Mouse (Mus musculus): ENCODE results near the gene Alox5. TPM values are rescaled to one million over a fixed set of nuclear protein-coding genes. Genes with fewer than 3 reads are reported as not detected.
"Not testable (repeated sequence)": the region's sequence is repeated elsewhere in the genome, so short reads cannot be mapped to it uniquely, and the experiment has no call there.

Gene Alox5
- 43.6 and 46.3 TPM in 2 replicates for polyA plus RNA-seq (2012; ENCODE audit: insufficient read depth, insufficient read length, missing spikeins)

DNA sequence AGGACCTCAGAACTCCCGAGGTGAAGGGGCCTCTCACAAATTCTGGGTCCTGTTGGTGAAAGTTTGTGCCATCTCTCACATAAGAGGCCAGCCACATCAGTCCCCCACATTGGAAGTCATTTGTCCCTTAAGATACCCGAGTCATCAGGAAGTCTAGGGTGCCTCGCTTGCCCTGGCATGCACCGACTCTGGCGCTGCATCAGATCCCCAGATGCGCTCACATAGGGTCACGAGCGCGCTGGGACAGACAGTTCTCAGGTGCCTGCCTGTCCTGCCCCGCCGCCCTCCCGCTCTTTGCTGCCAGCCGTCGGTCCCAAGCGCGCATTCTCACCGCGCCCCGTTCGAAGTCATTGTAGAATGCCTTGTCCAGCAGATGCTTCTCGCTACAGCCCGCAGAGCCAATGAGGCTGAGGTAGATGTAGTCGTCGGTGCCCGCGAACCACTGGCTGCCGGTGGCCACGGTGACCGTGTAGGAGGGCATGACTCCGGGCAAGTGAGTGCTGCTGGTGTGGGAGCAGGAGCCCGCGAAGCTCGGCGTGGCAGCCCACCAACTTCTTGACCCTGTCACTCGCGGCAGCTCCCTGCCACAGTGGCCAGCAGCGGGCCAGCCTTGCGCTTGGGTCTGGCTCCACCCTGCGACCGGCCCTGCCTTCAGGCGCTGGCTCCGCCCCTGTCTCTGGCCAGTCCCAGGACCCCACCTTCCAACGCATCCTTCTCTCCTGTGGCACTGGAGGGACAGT, at the start of gene Alox5:
TSS of gene Alox5 (minus strand) at position 635 of the 740 bp plus-strand sequence.
- H3K4me1 ChIP-seq (ENCODE audit: control insufficient read depth, insufficient read depth, low read length): peaks cover 45% of the 10 kb centered on the region
- H3K27ac ChIP-seq (ENCODE audit: insufficient read depth, low read depth, low read length): no peak within 1 kb of the TSS
- TF ChIP-seq POLR2A (IDR thresholded peaks at IDR 0.05; ENCODE audit: borderline replicate concordance, low read depth, low read length) (no peak), CTCF (IDR thresholded peaks at IDR 0.05; ENCODE audit: low read depth, low read length) (no peak)
- H3K4me3 ChIP-seq (ENCODE audit: insufficient read depth, low read length): peak within 1 kb of the TSS; percentile 60

DNA sequence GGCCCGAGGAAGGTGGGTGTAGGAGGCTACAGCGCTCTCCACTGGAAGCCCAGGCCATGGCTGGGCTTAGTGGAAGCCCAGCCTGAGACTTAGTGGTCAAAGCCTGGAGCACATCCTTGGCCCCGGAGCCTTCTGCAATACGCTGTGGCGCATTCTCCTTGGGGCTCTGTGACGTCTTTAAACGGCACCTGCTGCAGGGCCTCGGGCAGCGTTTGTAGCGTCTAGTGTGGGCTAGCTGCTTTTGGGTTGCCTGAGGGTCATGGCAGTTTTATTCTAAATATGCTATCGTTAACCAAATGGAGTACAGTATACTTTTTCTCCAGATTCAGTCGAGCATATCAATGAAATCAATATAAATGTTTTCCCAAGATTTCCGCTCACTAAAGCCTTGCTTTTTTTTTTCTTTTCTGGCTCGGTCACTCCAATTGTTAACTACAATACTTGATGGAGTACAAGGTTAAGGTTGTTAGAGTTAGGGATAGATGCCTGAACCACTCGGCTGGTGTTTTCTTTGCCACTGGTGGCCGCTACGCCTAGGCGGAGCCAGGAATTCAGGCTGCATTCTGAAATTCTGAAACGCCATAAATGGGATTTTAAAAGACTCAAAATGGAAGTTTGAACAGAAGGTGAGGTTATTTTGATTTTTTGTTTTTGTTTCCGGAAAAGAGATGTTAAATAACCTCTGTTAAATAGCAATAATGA, 45.5 kb upstream of the Alox5 start, which contains the start of gene Olfr212:
TSS of gene Olfr212 (plus strand) at position 215 of the 702 bp plus-strand sequence.
- not testable (repeated sequence) for H3K27ac ChIP-seq (ENCODE audit: insufficient read depth, low read depth, low read length); H3K4me3 ChIP-seq (ENCODE audit: insufficient read depth, low read length)

DNA sequence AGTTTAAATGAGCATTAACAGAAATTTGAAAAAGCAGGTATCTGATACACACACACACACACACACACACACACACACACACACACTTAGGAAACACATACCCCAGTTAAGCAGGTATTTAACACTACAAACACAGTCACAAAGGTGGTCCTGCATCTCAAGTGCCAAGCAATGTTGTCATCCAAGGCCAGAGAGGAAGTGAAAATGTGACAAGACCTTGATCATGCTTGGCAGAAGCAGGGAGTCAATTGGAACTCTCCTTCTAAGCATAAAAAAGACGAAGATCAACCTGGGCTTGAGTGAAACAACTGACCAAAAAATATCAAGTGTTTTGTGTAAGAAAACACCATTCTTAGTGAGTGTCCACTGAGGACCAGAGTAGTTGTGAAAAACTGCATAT, 35.0 kb upstream of the Alox5 start:
- TF ChIP-seq POLR2A (IDR thresholded peaks at IDR 0.05; ENCODE audit: borderline replicate concordance, low read depth, low read length) (no peak), CTCF (IDR thresholded peaks at IDR 0.05; ENCODE audit: low read depth, low read length) (no peak)
- peaks cover 4% of the 10 kb centered on the region for H3K4me1 ChIP-seq (ENCODE audit: control insufficient read depth, insufficient read depth, low read length)
- no peak overlapping the region for H3K4me3 ChIP-seq (ENCODE audit: insufficient read depth, low read length)
- no peak overlapping the region for H3K27ac ChIP-seq (ENCODE audit: insufficient read depth, low read depth, low read length)

More for the DNA sequence above, 45.5 kb upstream of the Alox5 start, which contains the start of gene Olfr212:
- H3K4me1 ChIP-seq (ENCODE audit: control insufficient read depth, insufficient read depth, low read length): not testable (repeated sequence)

DNA sequence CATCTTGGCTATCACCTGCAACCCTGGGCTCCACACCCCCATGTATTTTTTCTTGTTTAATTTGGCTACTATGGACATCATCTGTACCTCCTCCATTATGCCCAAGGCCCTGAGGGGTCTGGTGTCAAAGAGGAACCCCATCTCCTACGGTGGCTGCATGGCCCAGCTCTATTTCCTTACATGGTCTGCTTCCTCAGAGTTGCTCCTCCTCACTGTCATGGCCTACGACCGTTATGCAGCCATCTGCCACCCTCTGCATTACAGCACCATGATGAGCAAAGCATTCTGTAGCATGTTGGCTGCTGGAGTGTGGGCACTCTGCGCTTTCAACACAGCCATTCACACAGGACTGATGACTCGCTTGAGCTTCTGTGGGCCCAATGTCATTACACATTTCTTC, 32.8 kb upstream of the Alox5 start:
- no peak overlapping the region for H3K4me3 ChIP-seq (ENCODE audit: insufficient read depth, low read length)
- TF ChIP-seq POLR2A (IDR thresholded peaks at IDR 0.05; ENCODE audit: borderline replicate concordance, low read depth, low read length): no peak
- TF ChIP-seq CTCF (IDR thresholded peaks at IDR 0.05; ENCODE audit: low read depth, low read length): no peak
- H3K4me1 ChIP-seq (ENCODE audit: control insufficient read depth, insufficient read depth, low read length): peaks cover 8% of the 10 kb centered on the region

DNA sequence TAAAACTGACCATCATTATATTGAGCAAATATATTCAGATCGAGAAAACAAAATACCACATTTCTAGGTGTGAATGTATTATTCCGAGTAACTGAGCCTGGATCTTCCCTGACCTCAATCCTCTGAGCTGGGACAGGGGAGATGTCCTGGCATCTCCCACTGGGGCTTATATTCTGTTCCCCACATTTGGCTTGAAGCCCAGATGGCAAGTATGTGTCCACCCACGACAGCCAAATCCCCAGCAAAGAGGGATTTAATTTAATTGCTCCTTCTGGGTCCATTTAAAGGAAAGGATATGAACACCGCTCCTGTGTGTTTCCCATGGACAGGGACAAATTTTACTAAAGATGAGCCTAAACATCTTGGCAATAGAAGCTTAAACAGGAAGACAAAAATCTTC, 27.8 kb upstream of the Alox5 start, which contains the start of gene Olfr211:
TSS of gene Olfr211 (plus strand) at position 301 of the 400 bp plus-strand sequence.
- TF ChIP-seq CTCF (IDR thresholded peaks at IDR 0.05; ENCODE audit: low read depth, low read length) (no peak), POLR2A (IDR thresholded peaks at IDR 0.05; ENCODE audit: borderline replicate concordance, low read depth, low read length) (no peak)
- H3K4me1 ChIP-seq (ENCODE audit: control insufficient read depth, insufficient read depth, low read length): peaks cover 27% of the 10 kb centered on the region
- H3K27ac ChIP-seq (ENCODE audit: insufficient read depth, low read depth, low read length): no peak within 1 kb of the TSS
- no peak within 1 kb of the TSS for H3K4me3 ChIP-seq (ENCODE audit: insufficient read depth, low read length)

More for the DNA sequence above, 32.8 kb upstream of the Alox5 start:
- H3K27ac ChIP-seq (ENCODE audit: insufficient read depth, low read depth, low read length): no peak overlapping the region

DNA sequence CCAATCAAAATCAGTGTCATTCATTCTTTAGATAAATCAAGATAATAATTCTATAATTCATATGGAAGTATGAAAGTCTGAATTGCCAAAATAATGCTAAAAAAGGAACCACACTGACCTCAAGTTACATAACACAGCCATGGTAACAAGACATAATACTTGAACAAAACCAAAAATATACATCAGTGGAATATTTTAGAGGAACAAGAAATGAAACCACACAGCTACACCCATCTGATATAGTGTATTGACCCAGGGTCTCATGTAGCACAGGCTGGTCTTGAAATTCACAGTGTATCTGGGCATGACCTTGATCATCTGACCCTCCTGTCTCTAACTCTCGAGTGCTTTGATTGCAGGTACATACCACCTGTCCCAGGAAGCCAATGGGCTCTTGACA, 25.9 kb upstream of the Alox5 start:
- TF ChIP-seq POLR2A (IDR thresholded peaks at IDR 0.05; ENCODE audit: borderline replicate concordance, low read depth, low read length) (no peak), CTCF (IDR thresholded peaks at IDR 0.05; ENCODE audit: low read depth, low read length) (no peak)
- no peak overlapping the region for H3K4me3 ChIP-seq (ENCODE audit: insufficient read depth, low read length)

DNA sequence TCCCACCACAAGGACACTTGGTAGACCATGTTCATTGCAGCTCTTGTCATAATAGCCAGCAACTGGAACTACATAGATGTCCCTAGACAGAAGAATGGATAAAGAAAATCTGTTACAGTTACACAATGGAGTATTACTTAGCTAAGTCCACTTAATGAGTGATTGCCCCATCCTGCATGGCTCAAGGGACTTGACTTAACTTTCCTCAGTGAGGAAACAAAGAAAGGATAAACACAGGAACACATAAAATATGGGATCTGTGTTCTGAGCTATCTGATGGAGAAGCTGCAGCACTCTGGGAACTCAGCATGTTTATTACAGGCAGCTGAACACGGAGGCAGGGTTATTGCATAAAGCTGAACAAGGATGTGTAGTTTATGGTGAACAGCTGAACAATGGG, 24.1 kb upstream of the Alox5 start:
- Histone ChIP-seq H3K4me1 (ENCODE audit: control insufficient read depth, insufficient read depth, low read length) (peaks cover 24% of the 10 kb centered on the region), H3K4me3 (ENCODE audit: insufficient read depth, low read length) (no peak overlapping the region), H3K27ac (ENCODE audit: insufficient read depth, low read depth, low read length) (no peak overlapping the region)
- TF ChIP-seq CTCF (IDR thresholded peaks at IDR 0.05; ENCODE audit: low read depth, low read length) (no peak), POLR2A (IDR thresholded peaks at IDR 0.05; ENCODE audit: borderline replicate concordance, low read depth, low read length) (no peak)

More for the DNA sequence above, 25.9 kb upstream of the Alox5 start:
- Histone ChIP-seq H3K4me1 (ENCODE audit: control insufficient read depth, insufficient read depth, low read length) (peaks cover 24% of the 10 kb centered on the region), H3K27ac (ENCODE audit: insufficient read depth, low read depth, low read length) (peak overlapping the region; percentile 66)

DNA sequence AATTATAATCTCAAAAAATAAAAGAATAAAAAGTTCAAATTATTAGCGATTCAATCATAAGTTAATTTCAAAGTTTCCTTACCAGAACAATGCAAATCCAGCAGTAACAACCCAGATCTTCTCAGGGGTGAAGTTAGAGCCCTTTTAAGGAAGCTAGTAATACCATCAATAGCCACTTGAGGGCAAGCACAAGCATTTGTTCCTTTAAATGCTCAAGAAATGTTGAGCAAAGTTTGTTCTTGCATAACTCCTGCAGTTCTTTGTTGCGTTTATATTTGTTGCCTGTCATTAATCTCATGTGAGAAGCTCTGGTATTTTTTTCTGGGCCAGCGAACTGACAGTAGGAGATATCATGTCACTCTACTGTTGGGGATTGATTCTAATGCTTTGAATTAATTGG, 7.1 kb upstream of the Alox5 start:
- Histone ChIP-seq H3K4me3 (ENCODE audit: insufficient read depth, low read length) (no peak overlapping the region), H3K4me1 (ENCODE audit: control insufficient read depth, insufficient read depth, low read length) (peaks cover 7% of the 10 kb centered on the region)

DNA sequence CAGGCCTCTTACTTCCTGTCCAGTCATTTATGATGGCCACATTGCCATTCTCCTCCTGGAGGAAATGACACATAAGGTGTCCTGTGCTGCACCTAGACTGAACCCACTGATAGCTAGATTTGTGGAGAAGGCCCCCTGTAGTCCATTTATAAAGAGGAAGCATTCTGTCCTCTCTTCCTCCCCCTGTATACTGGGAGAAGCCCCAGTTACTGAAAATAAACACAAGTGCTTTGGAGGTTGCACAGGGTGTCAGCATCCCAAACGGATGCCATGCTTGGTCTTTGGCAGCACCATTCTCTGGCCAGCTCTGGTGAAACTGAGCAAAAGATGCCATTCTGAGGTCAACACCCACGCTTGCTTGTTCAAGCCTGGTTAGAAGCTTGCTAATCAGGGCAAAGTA, 1.7 kb downstream of the Alox5 start:
- no peak overlapping the region for H3K4me3 ChIP-seq (ENCODE audit: insufficient read depth, low read length)

More for the DNA sequence above, 7.1 kb upstream of the Alox5 start:
- H3K27ac ChIP-seq (ENCODE audit: insufficient read depth, low read depth, low read length): no peak overlapping the region
- TF ChIP-seq POLR2A (IDR thresholded peaks at IDR 0.05; ENCODE audit: borderline replicate concordance, low read depth, low read length) (no peak), CTCF (IDR thresholded peaks at IDR 0.05; ENCODE audit: low read depth, low read length) (no peak)

DNA sequence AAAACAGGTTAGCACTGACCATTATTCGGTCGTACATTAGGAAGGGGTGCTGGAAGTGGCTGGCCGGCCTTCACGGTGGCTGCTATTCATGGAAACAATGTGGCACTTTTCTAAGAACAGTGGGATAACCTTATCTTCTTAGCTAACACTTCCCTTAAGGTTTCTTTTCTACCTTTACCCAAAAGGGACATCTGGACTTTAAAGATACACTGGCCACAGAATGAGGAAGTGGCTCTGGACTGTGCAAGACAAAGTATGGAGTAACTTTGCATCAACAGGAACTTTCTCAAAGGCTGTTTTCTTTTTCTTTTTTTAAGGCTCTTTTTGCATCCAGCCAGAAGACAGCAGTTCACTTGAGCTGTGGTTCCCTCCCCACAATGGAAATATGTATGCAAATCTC, 2.2 kb downstream of the Alox5 start:
- Histone ChIP-seq H3K4me1 (ENCODE audit: control insufficient read depth, insufficient read depth, low read length) (peaks cover 54% of the 10 kb centered on the region), H3K27ac (ENCODE audit: insufficient read depth, low read depth, low read length) (peak overlapping the region; percentile 52)

More for the DNA sequence above, 1.7 kb downstream of the Alox5 start:
- Histone ChIP-seq H3K27ac (ENCODE audit: insufficient read depth, low read depth, low read length) (peak overlapping the region; percentile 52), H3K4me1 (ENCODE audit: control insufficient read depth, insufficient read depth, low read length) (peaks cover 54% of the 10 kb centered on the region)
- TF ChIP-seq POLR2A (IDR thresholded peaks at IDR 0.05; ENCODE audit: borderline replicate concordance, low read depth, low read length) (no peak), CTCF (IDR thresholded peaks at IDR 0.05; ENCODE audit: low read depth, low read length) (no peak)

More for the DNA sequence above, 2.2 kb downstream of the Alox5 start:
- no peak overlapping the region for H3K4me3 ChIP-seq (ENCODE audit: insufficient read depth, low read length)
- TF ChIP-seq POLR2A (IDR thresholded peaks at IDR 0.05; ENCODE audit: borderline replicate concordance, low read depth, low read length) (no peak), CTCF (IDR thresholded peaks at IDR 0.05; ENCODE audit: low read depth, low read length) (no peak)
